Mouse (Mus musculus): Measurements from ENCODE around the gene Tmx4.

- no peak for TF ChIP-seq POLR2A (IDR thresholded peaks at IDR 0.05; ENCODE audit: borderline replicate concordance, extremely low read depth, insufficient read depth, insufficient read length, poor library complexity, severe bottlenecking)
- TF ChIP-seq CTCF (IDR thresholded peaks at IDR 0.05; ENCODE audit: borderline replicate concordance, extremely low read depth, insufficient read depth, insufficient read length), result no peak
Observed at GRCm38 (mm10) chr2:134591081-134591694, 52.8 kb downstream of the Tmx4 start.
